Mouse (Mus musculus): ENCODE results near the gene Tmco2. TPM values are rescaled to one million over a fixed set of nuclear protein-coding genes. Genes with fewer than 3 reads are reported as not detected.
"Not testable (repeated sequence)": the region's sequence is repeated elsewhere in the genome, so short reads cannot be mapped to it uniquely, and the experiment has no call there.

The Tmco2 gene
- polyA plus RNA-seq (2016; fragmentation: Nextera tagmentation; extraction: Ambion mirVana), result not detected in 2 replicates

- no peaks in the 10 kb centered on the region for H3K4me1 ChIP-seq
- H3K9me3 ChIP-seq (replicated peaks), result no peaks in the 10 kb centered on the region
- 85% methylated on average over 2 of the region's 2 CpGs for WGBS
Observed at GRCm38 (mm10) chr4:121109126-121109525, at the start of gene Tmco2. Gene Tmco2, minus strand, starts transcription at chr4:121109226.

DNA sequence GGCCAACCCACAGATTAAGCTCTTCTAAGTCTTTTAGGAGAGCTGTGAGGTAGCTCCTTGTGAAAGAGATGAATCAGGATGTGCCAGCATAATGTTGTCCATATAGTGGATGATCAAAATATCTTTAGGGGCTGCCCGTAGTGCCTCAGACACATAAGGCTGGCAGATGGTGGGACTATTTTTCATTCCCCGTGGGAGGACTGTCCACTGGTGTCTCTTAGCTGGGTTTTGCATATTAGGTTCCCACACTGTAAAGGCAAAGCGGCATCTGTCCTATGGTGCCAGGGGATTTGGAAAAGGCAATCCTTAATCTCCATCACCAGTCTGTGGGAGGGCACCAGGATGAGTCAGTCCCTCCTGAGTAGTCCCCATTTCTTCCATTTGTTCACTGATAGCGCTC is 5.7 kb downstream of the Tmco2 start:
- H3K27me3 ChIP-seq, result no peaks in the 10 kb centered on the region
- H3K9me3 ChIP-seq (replicated peaks), result no peaks in the 10 kb centered on the region
- no peaks in the 10 kb centered on the region for H3K36me3 ChIP-seq
- H3K9ac ChIP-seq, result no peak overlapping the region
- H3K4me1 ChIP-seq, result no peaks in the 10 kb centered on the region
- no peak overlapping the region for H3K4me3 ChIP-seq
- 82% methylated on average over 4 of the region's 4 CpGs for WGBS
- ATAC-seq (ENCODE audit: low FRiP score), result no peak
- no peak overlapping the region for H3K4me2 ChIP-seq (replicated peaks)
- no peak overlapping the region for H3K27ac ChIP-seq

More at GRCm38 (mm10) chr4:121109126-121109525, at the start of gene Tmco2:
- Histone ChIP-seq H3K27me3 (no peaks in the 10 kb centered on the region), H3K4me3 (no peak within 1 kb of the TSS), H3K4me2 (replicated peaks) (no peak within 1 kb of the TSS), H3K36me3 (no peaks in the 10 kb centered on the region), H3K27ac (no peak within 1 kb of the TSS), H3K9ac (no peak within 1 kb of the TSS)
- no peak for ATAC-seq (ENCODE audit: low FRiP score)

DNA sequence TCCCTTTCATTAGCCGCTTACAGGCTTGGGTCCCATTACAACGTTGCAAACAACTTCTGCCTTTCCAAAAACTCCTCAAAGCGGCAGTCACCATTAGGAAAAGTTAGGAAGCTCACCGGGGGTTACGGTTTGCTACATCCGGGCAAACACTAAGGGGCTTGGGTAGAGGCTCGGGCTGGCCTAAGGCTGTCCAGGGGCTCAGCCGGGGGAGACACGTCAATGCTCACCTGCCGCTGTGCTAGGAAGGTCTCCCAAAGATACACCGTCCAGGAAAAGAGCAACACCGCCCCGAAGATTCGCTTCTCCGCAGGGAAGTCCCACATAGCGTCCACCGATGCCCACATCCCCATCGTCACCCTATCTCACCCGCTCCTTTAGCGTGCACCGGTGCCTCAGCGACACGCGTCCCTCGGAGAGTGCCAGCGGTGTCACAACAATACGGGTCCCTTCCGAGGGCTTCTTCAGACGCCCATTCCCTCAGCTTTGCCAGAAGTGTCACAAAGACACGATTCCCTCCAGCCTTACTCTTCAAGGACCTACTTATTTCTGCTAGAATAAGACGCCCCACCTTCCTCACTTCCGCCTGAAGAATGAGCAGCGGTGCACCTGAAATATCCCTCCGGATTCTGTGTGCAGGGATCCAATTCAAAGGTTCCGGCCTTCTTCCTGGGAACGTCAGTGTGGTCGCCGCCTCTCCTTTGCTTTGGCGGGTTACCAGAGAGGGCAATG is 11.2 kb downstream of the Tmco2 start, which contains the start of gene Zmpste24:
TSS of gene Zmpste24 (minus strand) at position 592 of the 729 bp plus-strand sequence.
- H3K27me3 ChIP-seq, result no peaks in the 10 kb centered on the region
- no peak within 1 kb of the TSS for H3K27ac ChIP-seq
- H3K4me1 ChIP-seq, result peaks cover 8% of the 10 kb centered on the region
- peaks cover 26% of the 10 kb centered on the region for H3K36me3 ChIP-seq
- WGBS, result under 1% methylated on average over 39 of the region's 39 CpGs
- H3K4me3 ChIP-seq, result peak within 1 kb of the TSS; percentile 66
- peak; percentile 92 for ATAC-seq (ENCODE audit: low FRiP score)
- peak within 1 kb of the TSS; percentile 76 for H3K9ac ChIP-seq
- H3K4me2 ChIP-seq (replicated peaks), result peak within 1 kb of the TSS; percentile 72
- no peaks in the 10 kb centered on the region for H3K9me3 ChIP-seq (replicated peaks)

DNA sequence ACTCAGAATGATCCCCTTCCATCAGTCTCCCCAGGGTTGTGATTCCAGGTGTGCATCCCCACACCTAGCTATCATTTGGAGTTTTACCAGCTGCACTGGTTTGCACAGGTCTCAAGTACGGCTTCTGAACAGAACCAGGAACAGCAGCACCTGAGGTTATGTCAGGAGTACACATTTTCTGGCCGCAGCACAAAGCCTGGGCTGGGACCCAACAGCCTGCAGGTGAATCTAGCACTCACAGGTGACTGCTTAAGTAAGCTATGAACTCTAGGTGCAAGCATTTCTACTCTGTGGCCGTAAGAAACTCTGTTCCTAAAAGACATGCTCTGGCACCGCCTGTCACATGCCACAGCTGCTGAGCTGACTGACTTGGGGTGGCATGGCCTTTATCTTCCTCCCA is 18.8 kb downstream of the Tmco2 start:
- H3K4me3 ChIP-seq, result no peak overlapping the region
- no peak for ATAC-seq (ENCODE audit: low FRiP score)
- H3K4me2 ChIP-seq (replicated peaks), result no peak overlapping the region
- H3K36me3 ChIP-seq, result peaks cover 69% of the 10 kb centered on the region
- no peak overlapping the region for H3K27ac ChIP-seq
- no peaks in the 10 kb centered on the region for H3K4me1 ChIP-seq
- H3K27me3 ChIP-seq, result no peaks in the 10 kb centered on the region
- no peaks in the 10 kb centered on the region for H3K9me3 ChIP-seq (replicated peaks)
- no peak overlapping the region for H3K9ac ChIP-seq
- 90% methylated on average over 4 of the region's 4 CpGs for WGBS

DNA sequence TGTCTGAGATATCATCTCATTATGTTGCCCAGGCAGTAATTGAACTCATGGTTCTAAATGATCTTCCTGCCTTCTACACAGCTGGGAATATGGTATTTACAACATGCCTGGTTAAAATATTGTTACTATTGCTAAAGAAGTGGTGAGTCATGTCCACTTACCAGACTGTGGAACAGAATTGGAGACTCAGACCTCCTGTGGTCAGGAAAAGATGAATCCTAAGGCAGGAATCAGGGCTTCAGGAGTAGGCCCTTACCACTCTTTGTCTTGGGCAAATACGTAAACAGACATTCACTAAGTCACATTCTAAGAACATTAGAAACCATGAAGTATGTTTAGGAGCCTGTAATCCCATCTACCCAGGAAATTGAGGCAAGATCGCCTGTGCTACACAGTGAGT is 20.3 kb downstream of the Tmco2 start:
- Histone ChIP-seq H3K9me3 (replicated peaks) (no peaks in the 10 kb centered on the region), H3K27me3 (no peaks in the 10 kb centered on the region), H3K27ac (no peak overlapping the region), H3K9ac (no peak overlapping the region), H3K4me2 (replicated peaks) (no peak overlapping the region), H3K36me3 (peaks cover 69% of the 10 kb centered on the region), H3K4me1 (no peaks in the 10 kb centered on the region), H3K4me3 (no peak overlapping the region)
- WGBS, result 94% methylated on average over 2 of the region's 2 CpGs
- no peak for ATAC-seq (ENCODE audit: low FRiP score)

GRCm38 (mm10) chr4:121084506-121084905 is 24.5 kb downstream of the Tmco2 start:
- H3K27ac ChIP-seq, result no peak overlapping the region
- no peaks in the 10 kb centered on the region for H3K9me3 ChIP-seq (replicated peaks)
- H3K36me3 ChIP-seq, result peaks cover 74% of the 10 kb centered on the region
- no peak overlapping the region for H3K9ac ChIP-seq
- no peaks in the 10 kb centered on the region for H3K27me3 ChIP-seq
- no peak overlapping the region for H3K4me3 ChIP-seq
- H3K4me1 ChIP-seq, result no peaks in the 10 kb centered on the region
- no peak overlapping the region for H3K4me2 ChIP-seq (replicated peaks)
- no peak for ATAC-seq (ENCODE audit: low FRiP score)

DNA sequence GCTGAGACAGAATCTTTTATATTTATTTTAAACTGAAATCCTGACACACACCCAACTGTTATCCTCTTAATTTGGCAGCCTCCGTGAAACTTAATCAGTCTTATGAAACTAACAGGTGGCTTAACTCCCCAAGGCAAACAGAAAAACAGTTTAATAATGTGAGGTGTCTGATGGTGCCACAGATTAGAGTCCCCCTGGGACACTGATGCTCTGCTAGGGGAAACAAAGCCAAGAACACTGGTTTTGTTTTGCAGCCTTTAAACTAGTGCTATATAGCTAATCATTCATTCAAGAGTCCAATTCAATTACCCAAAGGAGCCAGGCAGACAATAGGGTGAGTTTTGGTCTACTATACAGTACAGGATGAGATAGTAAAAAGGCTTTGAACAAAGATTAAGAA is 28.6 kb downstream of the Tmco2 start:
- H3K27me3 ChIP-seq, result no peaks in the 10 kb centered on the region
- no peak overlapping the region for H3K27ac ChIP-seq
- H3K4me3 ChIP-seq, result no peak overlapping the region
- WGBS, result 93% methylated on average over 1 of the region's 1 CpGs
- peaks cover 79% of the 10 kb centered on the region for H3K36me3 ChIP-seq
- no peak for ATAC-seq (ENCODE audit: low FRiP score)
- no peak overlapping the region for H3K9ac ChIP-seq
- H3K4me1 ChIP-seq, result no peaks in the 10 kb centered on the region
- no peak overlapping the region for H3K4me2 ChIP-seq (replicated peaks)
- no peaks in the 10 kb centered on the region for H3K9me3 ChIP-seq (replicated peaks)

GRCm38 (mm10) chr4:121077915-121078646 is 30.9 kb downstream of the Tmco2 start:
- Histone ChIP-seq H3K4me3 (no peak overlapping the region), H3K9ac (no peak overlapping the region), H3K9me3 (replicated peaks) (no peaks in the 10 kb centered on the region), H3K27ac (no peak overlapping the region), H3K4me1 (no peaks in the 10 kb centered on the region), H3K36me3 (peaks cover 70% of the 10 kb centered on the region), H3K4me2 (replicated peaks) (no peak overlapping the region), H3K27me3 (no peaks in the 10 kb centered on the region)
- no peak for ATAC-seq (ENCODE audit: low FRiP score)
- 67% methylated on average over 3 of the region's 3 CpGs for WGBS

GRCm38 (mm10) chr4:121074250-121074649 is 34.8 kb downstream of the Tmco2 start:
- no peak overlapping the region for H3K4me2 ChIP-seq (replicated peaks)
- H3K9ac ChIP-seq, result no peak overlapping the region
- no peaks in the 10 kb centered on the region for H3K4me1 ChIP-seq
- H3K36me3 ChIP-seq, result peaks cover 53% of the 10 kb centered on the region
- no peaks in the 10 kb centered on the region for H3K9me3 ChIP-seq (replicated peaks)
- 88% methylated on average over 4 of the region's 4 CpGs for WGBS
- H3K27ac ChIP-seq, result no peak overlapping the region
- no peak for ATAC-seq (ENCODE audit: low FRiP score)
- H3K27me3 ChIP-seq, result no peaks in the 10 kb centered on the region
- no peak overlapping the region for H3K4me3 ChIP-seq

GRCm38 (mm10) chr4:121065336-121065735 is 43.7 kb downstream of the Tmco2 start:
- no peak overlapping the region for H3K4me3 ChIP-seq
- no peaks in the 10 kb centered on the region for H3K4me1 ChIP-seq
- 93% methylated on average over 2 of the region's 2 CpGs for WGBS
- no peak for ATAC-seq (ENCODE audit: low FRiP score)
- no peak overlapping the region for H3K4me2 ChIP-seq (replicated peaks)
- no peaks in the 10 kb centered on the region for H3K27me3 ChIP-seq
- no peak overlapping the region for H3K9ac ChIP-seq
- H3K9me3 ChIP-seq (replicated peaks), result no peaks in the 10 kb centered on the region
- no peak overlapping the region for H3K27ac ChIP-seq
- H3K36me3 ChIP-seq, result peaks cover 49% of the 10 kb centered on the region

DNA sequence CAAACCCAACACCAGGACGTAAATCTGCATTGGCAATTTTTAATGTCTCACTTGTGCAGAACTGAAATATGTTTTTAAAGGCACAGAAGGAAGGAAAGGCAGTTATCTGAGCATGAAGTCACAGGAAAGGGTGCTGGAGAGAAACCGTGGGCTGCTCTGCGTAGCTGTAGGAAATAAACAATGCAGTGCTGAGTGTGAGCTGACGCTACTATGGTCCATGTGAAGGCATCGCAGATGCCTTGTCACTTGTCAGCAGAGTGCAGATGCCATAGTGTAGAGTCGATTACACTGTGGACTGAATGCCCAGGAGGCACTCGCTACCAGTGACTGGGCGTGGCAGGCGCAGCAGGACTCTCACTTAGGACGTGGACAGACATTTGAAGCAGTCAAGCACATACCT is 49.8 kb downstream of the Tmco2 start:
- not testable (repeated sequence) for H3K4me3 ChIP-seq; H3K4me1 ChIP-seq; H3K9ac ChIP-seq; H3K4me2 ChIP-seq (replicated peaks); H3K27me3 ChIP-seq; H3K27ac ChIP-seq; H3K9me3 ChIP-seq (replicated peaks); ATAC-seq (ENCODE audit: low FRiP score)
- H3K36me3 ChIP-seq, result peaks cover 32% of the 10 kb centered on the region
- 88% methylated on average over 10 of the region's 10 CpGs for WGBS

DNA sequence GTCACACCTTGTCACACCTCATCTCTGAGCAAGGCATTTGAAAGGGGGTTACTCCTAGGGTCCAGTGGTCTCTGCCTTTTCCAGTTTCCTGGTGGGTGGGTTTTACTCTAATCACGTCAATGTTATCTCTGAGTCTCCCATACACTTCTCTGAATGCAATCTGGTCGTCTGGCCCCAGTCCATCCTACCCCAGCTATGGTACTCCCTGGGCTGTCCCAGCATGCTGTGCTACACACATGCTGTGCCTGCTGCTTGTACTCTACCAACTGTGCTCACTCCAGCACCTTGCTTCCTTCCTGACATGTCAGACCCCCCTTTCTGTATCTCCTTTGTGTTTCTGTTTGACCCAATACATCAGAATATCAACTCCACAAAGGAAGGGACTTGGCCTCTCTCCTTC is 52.0 kb downstream of the Tmco2 start:
- 83% methylated on average over 2 of the region's 2 CpGs for WGBS
- ATAC-seq (ENCODE audit: low FRiP score), result no peak
- H3K36me3 ChIP-seq, result peaks cover 30% of the 10 kb centered on the region
- no peak overlapping the region for H3K9ac ChIP-seq
- peaks cover 10% of the 10 kb centered on the region for H3K4me1 ChIP-seq
- no peaks in the 10 kb centered on the region for H3K9me3 ChIP-seq (replicated peaks)
- peaks cover 18% of the 10 kb centered on the region for H3K27me3 ChIP-seq
- H3K4me3 ChIP-seq, result no peak overlapping the region
- no peak overlapping the region for H3K4me2 ChIP-seq (replicated peaks)
- no peak overlapping the region for H3K27ac ChIP-seq

DNA sequence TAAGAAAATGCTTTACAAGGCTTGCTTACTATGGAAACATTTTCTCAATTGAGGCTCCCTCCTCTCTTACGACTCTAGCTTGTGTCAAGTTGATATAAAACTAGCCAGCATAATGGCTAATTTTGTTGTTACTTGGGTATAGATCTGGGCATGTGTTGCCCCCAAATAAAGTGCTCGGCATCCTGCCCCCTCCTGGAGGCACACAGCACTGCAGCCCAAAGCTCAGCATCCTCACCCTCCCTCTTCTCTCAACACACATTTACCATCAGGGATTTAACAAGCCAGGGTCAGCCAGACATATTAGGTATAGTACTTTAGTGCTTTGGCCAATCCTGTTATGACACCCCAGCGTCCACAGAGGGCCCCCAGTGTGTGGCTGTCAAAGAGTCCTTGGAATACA is 52.7 kb downstream of the Tmco2 start:
- Histone ChIP-seq H3K9ac (no peak overlapping the region), H3K36me3 (peaks cover 27% of the 10 kb centered on the region), H3K4me3 (no peak overlapping the region), H3K4me2 (replicated peaks) (no peak overlapping the region), H3K27ac (no peak overlapping the region), H3K9me3 (replicated peaks) (no peaks in the 10 kb centered on the region), H3K27me3 (peaks cover 24% of the 10 kb centered on the region), H3K4me1 (peaks cover 15% of the 10 kb centered on the region)
- 52% methylated on average over 3 of the region's 3 CpGs for WGBS
- no peak for ATAC-seq (ENCODE audit: low FRiP score)
